Mouse (Mus musculus): ENCODE measurements at regions not wholly inside any gene's neighbourhood (a gene's known extent, or its start where the extent isn't known, plus 50 kb on each side); places are given as distances from the start of the nearest gene placed in this dataset.

- Histone ChIP-seq H3K9ac (no peak overlapping the region), H3K4me1 (replicated peaks) (no peaks in the 10 kb centered on the region), H3K9me3 (no peaks in the 10 kb centered on the region), H3K36me3 (no peaks in the 10 kb centered on the region), H3K4me3 (no peak overlapping the region), H3K27me3 (no peaks in the 10 kb centered on the region), H3K4me2 (no peak overlapping the region), H3K27ac (replicated peaks) (no peak overlapping the region)
- no peak for ATAC-seq (ENCODE audit: low FRiP score, low read depth)
- 63% methylated on average over 8 of the region's 8 CpGs for WGBS
Measured at GRCm38 (mm10) chr2:171661896-171662511, 381.3 kb downstream of the Cbln4 start.

- no peak overlapping the region for H3K27ac ChIP-seq (replicated peaks)
- no peak overlapping the region for H3K9ac ChIP-seq
- ATAC-seq (ENCODE audit: low FRiP score, low read depth) = no peak
- H3K4me2 ChIP-seq = no peak overlapping the region
- no peaks in the 10 kb centered on the region for H3K36me3 ChIP-seq
- H3K9me3 ChIP-seq = no peaks in the 10 kb centered on the region
- H3K27me3 ChIP-seq = no peaks in the 10 kb centered on the region
- no peaks in the 10 kb centered on the region for H3K4me1 ChIP-seq (replicated peaks)
- no peak overlapping the region for H3K4me3 ChIP-seq
- 61% methylated on average over 7 of the region's 7 CpGs for WGBS
Measured at GRCm38 (mm10) chr2:171657125-171657524, 386.1 kb downstream of the Cbln4 start.

GRCm38 (mm10) chr2:171641730-171642129, 401.5 kb downstream of the Cbln4 start:
- ATAC-seq (ENCODE audit: low FRiP score, low read depth) = no peak
- WGBS = 80% methylated on average over 4 of the region's 4 CpGs
- Histone ChIP-seq H3K36me3 (no peaks in the 10 kb centered on the region), H3K27ac (replicated peaks) (no peak overlapping the region), H3K4me2 (no peak overlapping the region), H3K9me3 (no peaks in the 10 kb centered on the region), H3K4me3 (no peak overlapping the region), H3K9ac (no peak overlapping the region), H3K4me1 (replicated peaks) (no peaks in the 10 kb centered on the region), H3K27me3 (no peaks in the 10 kb centered on the region)

- Histone ChIP-seq H3K4me1 (replicated peaks) (no peaks in the 10 kb centered on the region), H3K27ac (replicated peaks) (no peak overlapping the region), H3K9ac (no peak overlapping the region), H3K36me3 (no peaks in the 10 kb centered on the region), H3K9me3 (no peaks in the 10 kb centered on the region), H3K27me3 (no peaks in the 10 kb centered on the region), H3K4me2 (no peak overlapping the region), H3K4me3 (no peak overlapping the region)
- 67% methylated on average over 9 of the region's 9 CpGs for WGBS
- no peak for ATAC-seq (ENCODE audit: low FRiP score, low read depth)
Measured at GRCm38 (mm10) chr2:171640478-171640877, 402.8 kb downstream of the Cbln4 start.

- WGBS = 93% methylated on average over 6 of the region's 6 CpGs
Measured at GRCm38 (mm10) chr2:171638931-171639330, 404.3 kb downstream of the Cbln4 start.

GRCm38 (mm10) chr2:171636837-171637236, 406.4 kb downstream of the Cbln4 start:
- ATAC-seq (ENCODE audit: low FRiP score, low read depth) = no peak
- H3K4me1 ChIP-seq (replicated peaks) = 0 out of 2 replicates have a peak, but pooled peaks cover 6% of the 10 kb centered on the region
- no peaks in the 10 kb centered on the region for H3K36me3 ChIP-seq
- no peak overlapping the region for H3K4me3 ChIP-seq
- no peaks in the 10 kb centered on the region for H3K9me3 ChIP-seq
- H3K27me3 ChIP-seq = no peaks in the 10 kb centered on the region
- H3K9ac ChIP-seq = no peak overlapping the region
- no peak overlapping the region for H3K4me2 ChIP-seq
- 33% methylated on average over 6 of the region's 6 CpGs for WGBS
- H3K27ac ChIP-seq (replicated peaks) = no peak overlapping the region

More at GRCm38 (mm10) chr2:171638931-171639330, 404.3 kb downstream of the Cbln4 start:
- ATAC-seq (ENCODE audit: low FRiP score, low read depth) = no peak
- Histone ChIP-seq H3K9ac (no peak overlapping the region), H3K4me2 (no peak overlapping the region), H3K9me3 (no peaks in the 10 kb centered on the region), H3K27me3 (no peaks in the 10 kb centered on the region), H3K4me3 (no peak overlapping the region), H3K36me3 (no peaks in the 10 kb centered on the region), H3K4me1 (replicated peaks) (no peaks in the 10 kb centered on the region), H3K27ac (replicated peaks) (no peak overlapping the region)

- H3K9me3 ChIP-seq = no peaks in the 10 kb centered on the region
Measured at GRCm38 (mm10) chr2:171633355-171634097, 409.7 kb downstream of the Cbln4 start.

GRCm38 (mm10) chr2:171630101-171630715, 413.1 kb downstream of the Cbln4 start:
- 85% methylated on average over 9 of the region's 9 CpGs for WGBS
- no peaks in the 10 kb centered on the region for H3K36me3 ChIP-seq
- H3K27ac ChIP-seq (replicated peaks) = no peak overlapping the region
- no peaks in the 10 kb centered on the region for H3K27me3 ChIP-seq
- H3K9me3 ChIP-seq = no peaks in the 10 kb centered on the region
- 0 out of 2 replicates have a peak, but pooled peaks cover 6% of the 10 kb centered on the region for H3K4me1 ChIP-seq (replicated peaks)
- no peak overlapping the region for H3K9ac ChIP-seq
- no peak overlapping the region for H3K4me2 ChIP-seq
- no peak for ATAC-seq (ENCODE audit: low FRiP score, low read depth)
- no peak overlapping the region for H3K4me3 ChIP-seq

More at GRCm38 (mm10) chr2:171633355-171634097, 409.7 kb downstream of the Cbln4 start:
- H3K27me3 ChIP-seq = no peaks in the 10 kb centered on the region
- no peak overlapping the region for H3K4me3 ChIP-seq
- 0 out of 2 replicates have a peak, but pooled peaks cover 6% of the 10 kb centered on the region for H3K4me1 ChIP-seq (replicated peaks)
- WGBS = 36% methylated on average over 15 of the region's 15 CpGs
- H3K4me2 ChIP-seq = no peak overlapping the region
- no peak for ATAC-seq (ENCODE audit: low FRiP score, low read depth)
- H3K27ac ChIP-seq (replicated peaks) = no peak overlapping the region
- H3K36me3 ChIP-seq = no peaks in the 10 kb centered on the region
- H3K9ac ChIP-seq = no peak overlapping the region

GRCm38 (mm10) chr2:171628182-171628850, 414.9 kb downstream of the Cbln4 start:
- no peak overlapping the region for H3K4me3 ChIP-seq
- no peak overlapping the region for H3K9ac ChIP-seq
- no peaks in the 10 kb centered on the region for H3K27me3 ChIP-seq
- H3K9me3 ChIP-seq = no peaks in the 10 kb centered on the region
- WGBS = 90% methylated on average over 10 of the region's 10 CpGs
- H3K36me3 ChIP-seq = no peaks in the 10 kb centered on the region
- no peak for ATAC-seq (ENCODE audit: low FRiP score, low read depth)
- no peak overlapping the region for H3K4me2 ChIP-seq
- H3K4me1 ChIP-seq (replicated peaks) = 0 out of 2 replicates have a peak, but pooled peaks cover 2% of the 10 kb centered on the region
- no peak overlapping the region for H3K27ac ChIP-seq (replicated peaks)

GRCm38 (mm10) chr2:171620668-171621067, 422.6 kb downstream of the Cbln4 start:
- H3K4me2 ChIP-seq = no peak overlapping the region
- ATAC-seq (ENCODE audit: low FRiP score, low read depth) = 0 out of 2 replicates have a peak, but pooled peaks have one; percentile 34
- H3K4me3 ChIP-seq = no peak overlapping the region
- 0 out of 2 replicates have a peak, but pooled peaks cover 7% of the 10 kb centered on the region for H3K4me1 ChIP-seq (replicated peaks)
- no peaks in the 10 kb centered on the region for H3K36me3 ChIP-seq
- H3K27me3 ChIP-seq = no peaks in the 10 kb centered on the region
- WGBS = 35% methylated on average over 5 of the region's 5 CpGs
- H3K9me3 ChIP-seq = no peaks in the 10 kb centered on the region
- no peak overlapping the region for H3K27ac ChIP-seq (replicated peaks)
- no peak overlapping the region for H3K9ac ChIP-seq

- no peaks in the 10 kb centered on the region for H3K9me3 ChIP-seq
- H3K4me2 ChIP-seq = no peak overlapping the region
- WGBS = 56% methylated on average over 2 of the region's 2 CpGs
- H3K4me3 ChIP-seq = no peak overlapping the region
- H3K27me3 ChIP-seq = no peaks in the 10 kb centered on the region
- H3K4me1 ChIP-seq (replicated peaks) = 0 out of 2 replicates have a peak, but pooled peaks cover 7% of the 10 kb centered on the region
- no peaks in the 10 kb centered on the region for H3K36me3 ChIP-seq
- H3K27ac ChIP-seq (replicated peaks) = no peak overlapping the region
- ATAC-seq (ENCODE audit: low FRiP score, low read depth) = no peak
- H3K9ac ChIP-seq = no peak overlapping the region
Measured at GRCm38 (mm10) chr2:171620253-171620652, 423.0 kb downstream of the Cbln4 start.

- WGBS = 76% methylated on average over 4 of the region's 4 CpGs
- Histone ChIP-seq H3K36me3 (no peaks in the 10 kb centered on the region), H3K27me3 (no peaks in the 10 kb centered on the region), H3K9ac (no peak overlapping the region), H3K27ac (replicated peaks) (no peak overlapping the region), H3K4me3 (no peak overlapping the region), H3K9me3 (no peaks in the 10 kb centered on the region), H3K4me1 (replicated peaks) (0 out of 2 replicates have a peak, but pooled peaks cover 7% of the 10 kb centered on the region), H3K4me2 (no peak overlapping the region)
- ATAC-seq (ENCODE audit: low FRiP score, low read depth) = no peak
Measured at GRCm38 (mm10) chr2:171618771-171619170, 424.5 kb downstream of the Cbln4 start.
